Mouse (Mus musculus) left cerebral cortex, postnatal 10 days (tissue): ENCODE results near the gene S1pr3. TPM values are rescaled to one million over a fixed set of nuclear protein-coding genes. Genes with fewer than 3 reads are reported as not detected.

Experiments
- DNase-seq, 2 experiments: peaks; one replicate each; pipeline ENCODE4 v3.0.0; 2021 to 2022; ENCODE audit warnings: low spot score in 2 of 2, mixed read lengths in 1 of 2; ENCODE audit errors: extremely low spot score in 1 of 2
- intact Hi-C: fragments of 180-260 bp; cut with DNase I; formaldehyde crosslinking; loops from one replicate; pipeline ENCODE4 v1.15.1; 2025
- total RNA-seq, 2 experiments: library from RNA; stranded (reverse); gene quantifications; 2 replicates each; pipeline ENCODE4 v1.2.3; 2021

Gene S1pr3
- total RNA-seq, 2 experiments from 2014 or later, result 7.3 to 7.9 TPM

GRCm38 (mm10) chr13:51425662-51426443 is 17.4 kb downstream of the S1pr3 start:
- no peak for DNase-seq
- intact Hi-C loops, result no loop called here

DNA sequence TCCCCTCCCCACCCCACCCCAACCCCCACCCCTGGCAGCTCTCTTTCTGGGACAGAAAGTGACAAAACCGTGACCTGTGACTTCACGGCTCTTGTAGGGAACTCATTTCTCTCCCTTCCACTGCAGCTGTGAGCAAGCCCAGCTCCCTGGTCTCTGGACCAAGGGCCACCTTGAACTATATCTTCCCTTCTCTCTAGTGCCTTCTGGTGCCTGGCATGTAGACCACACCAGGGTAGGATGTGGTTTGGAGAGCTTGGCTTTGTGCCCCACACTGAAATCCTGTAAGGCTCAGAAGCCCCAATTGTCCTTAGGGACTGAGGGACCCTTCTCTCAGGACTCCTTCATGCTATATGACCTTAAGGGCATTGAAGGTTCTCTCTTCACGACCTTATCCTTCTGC is 24.9 kb downstream of the S1pr3 start:
- intact Hi-C loops, result no loop called here
- no peak for DNase-seq

GRCm38 (mm10) chr13:51434460-51434859 is 26.0 kb downstream of the S1pr3 start:
- DNase-seq, result no peak
- intact Hi-C loops, result no loop called here

DNA sequence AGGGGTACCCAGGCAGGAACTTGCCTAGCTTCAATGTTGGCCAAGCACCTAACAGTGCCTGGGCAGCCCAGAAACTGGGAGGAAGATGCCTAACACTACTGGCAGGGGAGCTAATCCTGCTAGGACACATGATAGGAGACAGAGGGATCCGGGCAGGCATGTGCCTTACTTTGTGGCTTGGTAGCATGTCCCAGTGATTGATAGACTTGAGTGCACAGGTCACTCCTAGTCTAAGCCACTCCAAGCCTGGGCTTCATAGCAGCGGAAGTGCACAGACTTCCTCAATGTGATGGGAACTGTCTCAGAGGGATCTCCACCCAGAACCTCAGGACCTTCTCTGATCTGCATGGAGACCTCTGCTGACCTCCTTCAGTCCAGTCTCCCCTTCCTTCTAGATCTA is 26.7 kb downstream of the S1pr3 start:
- no peak for DNase-seq
- intact Hi-C loops, result loop anchor here (5.0 kb wide), 1 partner anchor 132 kb away; the partner anchor contains the start of gene Shc3

DNA sequence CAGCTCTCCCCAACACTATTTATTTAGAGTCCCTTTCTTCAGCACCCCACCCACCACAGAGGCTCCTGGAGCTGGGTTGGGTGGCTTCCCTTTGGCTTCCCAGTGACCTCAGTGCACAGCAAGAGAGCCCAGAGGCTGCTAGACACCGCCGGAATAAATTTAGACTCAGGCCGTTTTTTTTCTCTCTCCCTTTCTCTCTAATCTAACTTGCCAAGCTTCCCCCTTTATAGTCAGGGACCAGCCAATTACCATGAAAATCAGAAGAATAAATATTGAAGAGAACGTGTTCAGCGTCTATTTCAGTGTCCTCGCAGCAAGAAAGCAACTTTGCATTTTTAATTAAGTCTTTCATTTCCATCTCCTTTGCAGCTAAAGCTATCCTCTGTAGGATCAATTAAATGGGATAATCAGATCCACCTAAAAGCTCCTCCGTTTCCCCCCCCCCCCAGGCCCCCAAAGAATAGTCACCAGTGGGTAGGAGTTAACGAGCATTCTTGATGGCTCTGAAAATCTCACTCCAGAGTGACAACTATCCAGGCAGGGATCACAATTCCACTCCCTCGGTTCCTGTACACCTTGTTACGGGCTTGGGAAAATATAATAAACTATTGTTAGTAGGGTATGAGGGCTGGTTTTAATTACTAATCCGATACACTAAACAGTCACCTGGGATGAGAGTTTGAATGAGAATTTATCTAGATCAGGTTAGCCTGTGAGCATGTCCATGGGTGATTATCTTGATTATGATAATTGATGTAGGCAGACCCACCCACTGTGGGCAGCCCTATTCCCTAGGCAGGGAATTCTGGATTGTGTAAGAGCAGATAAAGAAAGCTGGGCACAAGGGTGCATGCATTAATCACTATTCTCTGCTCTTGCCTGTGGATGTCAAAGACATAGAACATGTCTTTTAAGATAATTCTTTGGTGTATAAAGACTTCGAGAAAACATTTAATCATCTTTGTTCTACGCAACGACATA is 29.0 kb downstream of the S1pr3 start:
- intact Hi-C loops, result loop anchor here (5.0 kb wide), 1 partner anchor 130 kb away; the partner anchor contains the start of gene Shc3
- no peak for DNase-seq

- DNase-seq, result no peak
Observed at GRCm38 (mm10) chr13:51442922-51443321, 34.5 kb downstream of the S1pr3 start.

DNA sequence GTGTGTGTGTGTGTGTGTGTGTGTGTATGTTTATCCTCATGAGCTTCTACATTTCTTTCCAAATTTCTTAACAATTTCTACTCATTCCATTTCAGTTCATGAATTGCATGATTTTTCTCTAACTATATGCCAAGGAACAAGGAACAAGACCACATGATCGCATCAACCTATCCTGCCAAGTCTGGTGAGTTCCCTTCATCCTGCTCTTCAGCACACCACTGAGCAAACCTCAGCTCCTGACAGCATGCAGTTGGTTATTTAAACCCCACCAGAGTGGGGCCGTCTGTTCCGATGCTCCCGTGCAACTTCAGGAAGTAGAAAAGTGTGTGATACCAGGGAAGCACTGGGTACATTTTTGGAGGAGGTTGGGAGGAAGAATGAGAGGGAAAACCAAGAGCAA is 38.1 kb downstream of the S1pr3 start:
- DNase-seq, result no peak

More at GRCm38 (mm10) chr13:51442922-51443321, 34.5 kb downstream of the S1pr3 start:
- intact Hi-C loops, result no loop called here

DNA sequence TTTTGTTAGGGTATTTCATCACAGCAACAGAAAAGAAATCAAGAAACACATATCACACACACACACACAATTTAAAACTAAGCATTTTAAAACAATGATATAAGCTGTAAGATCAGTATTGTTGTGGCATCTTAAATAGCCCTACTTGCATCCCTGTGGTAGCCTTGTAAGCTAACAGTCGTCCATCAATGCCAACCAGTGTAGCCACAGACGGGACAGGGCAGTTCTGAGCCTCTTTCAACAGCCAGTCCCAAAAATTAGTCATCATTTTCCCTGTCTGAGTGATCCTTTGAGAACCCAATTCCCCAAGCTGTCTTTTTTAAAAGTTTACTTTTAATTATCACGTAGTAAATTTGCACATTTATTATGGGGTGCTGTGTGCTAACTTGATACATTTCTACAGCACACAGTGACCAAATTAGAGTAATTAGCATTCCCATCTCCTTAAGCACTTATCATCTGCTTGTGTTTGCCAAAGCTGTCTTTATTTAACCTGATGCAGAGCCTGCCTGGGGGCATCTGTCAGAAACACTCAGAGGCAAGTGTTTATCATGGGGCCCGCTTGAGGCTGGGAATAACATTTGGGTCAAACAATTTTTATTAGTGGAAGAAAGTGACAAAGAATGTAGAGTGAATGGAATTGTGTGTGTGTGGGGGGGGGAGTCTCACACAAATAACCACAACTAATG is 47.9 kb downstream of the S1pr3 start:
- DNase-seq, result no peak
- intact Hi-C loops, result no loop called here

More for the DNA sequence above, 38.1 kb downstream of the S1pr3 start:
- intact Hi-C loops, result no loop called here

DNA sequence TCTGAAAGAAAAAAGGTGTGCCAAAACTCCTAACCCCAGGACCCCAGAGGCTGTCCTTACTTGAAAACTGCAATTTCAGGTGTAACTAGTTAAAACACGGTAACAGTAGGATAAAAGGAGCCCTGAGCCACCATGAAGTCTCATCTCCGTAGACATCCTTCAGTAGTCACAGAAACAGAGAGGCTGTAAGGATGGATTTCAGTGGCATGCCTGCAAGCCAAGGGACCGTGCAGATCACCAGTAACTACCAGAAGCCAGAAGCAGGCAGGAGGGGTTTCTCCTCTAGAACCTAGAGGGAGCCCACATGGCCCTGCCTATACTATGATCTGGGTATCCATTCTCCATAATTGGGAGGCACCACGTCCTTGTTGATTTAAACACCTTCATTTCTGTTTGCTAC is 55.9 kb downstream of the S1pr3 start:
- intact Hi-C loops, result no loop called here
- DNase-seq, result no peak

DNA sequence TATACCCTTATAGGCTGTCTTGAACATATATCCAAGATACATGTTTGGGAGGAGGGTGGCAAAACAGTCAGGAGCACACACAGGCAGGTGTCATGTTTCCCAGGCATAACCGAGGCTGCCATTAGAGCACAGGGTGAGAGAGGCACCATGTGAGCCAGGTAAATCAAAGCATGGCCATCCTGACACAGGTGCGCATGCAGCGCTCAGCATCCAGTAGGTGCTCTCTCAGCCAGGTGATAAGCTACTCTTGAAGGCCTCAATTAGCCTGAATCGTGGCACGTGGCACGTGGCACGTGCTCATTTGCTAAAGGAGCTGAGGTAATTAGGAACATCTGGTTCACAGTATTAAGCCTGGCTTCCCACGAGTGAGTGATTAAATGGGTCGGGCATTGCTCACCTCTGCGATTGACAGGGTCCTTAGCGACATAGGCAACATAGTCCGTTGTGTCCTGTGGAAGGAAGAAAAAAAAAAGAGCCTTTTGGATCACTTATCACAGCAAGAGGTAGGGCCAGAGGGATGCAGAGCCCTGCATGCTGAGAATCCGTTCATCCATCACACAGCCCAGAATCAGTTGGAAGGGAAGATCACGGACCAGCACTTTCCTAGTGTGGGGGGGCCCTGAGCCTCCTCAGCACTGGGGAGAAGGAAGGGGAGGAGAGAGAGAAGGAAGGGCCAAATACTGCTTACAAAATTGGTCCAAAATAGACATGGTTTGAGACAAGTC is 57.8 kb downstream of the S1pr3 start:
- intact Hi-C loops, result no loop called here
- DNase-seq, result no peak

DNA sequence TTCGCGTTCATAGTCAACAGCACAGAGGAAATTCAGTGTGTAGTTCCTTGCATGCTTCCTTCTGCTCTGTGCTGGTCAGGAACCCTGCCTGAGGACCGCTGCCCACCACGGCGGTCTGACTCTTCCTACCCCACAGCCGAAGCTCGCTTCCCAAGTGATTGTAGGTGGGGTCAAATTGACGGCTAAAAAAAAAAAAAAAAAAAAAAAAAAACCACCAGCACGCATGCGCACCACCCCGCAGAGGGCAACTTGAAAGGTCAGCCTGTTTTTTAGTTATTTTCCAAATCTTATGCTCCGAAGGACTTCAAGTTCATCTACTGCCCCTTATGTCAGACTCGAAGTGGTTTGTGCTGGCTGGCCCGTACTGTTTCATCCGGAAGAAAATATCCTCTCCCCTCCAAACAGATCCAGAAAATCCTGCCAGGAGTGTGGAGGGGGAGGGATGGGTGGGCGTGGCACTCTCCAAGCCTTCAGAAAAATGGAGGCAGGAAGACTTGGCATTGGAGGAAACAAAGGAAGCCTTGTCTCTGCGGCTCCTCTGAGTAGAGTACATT is 60.3 kb downstream of the S1pr3 start:
- DNase-seq, result no peak
- intact Hi-C loops, result no loop called here

Other genes starting within 250 kb of the S1pr3 start
- 1 to 10 TPM in 1 of 2 experiments, under 1 TPM in 1; 0.95 to 1.1 TPM for gene Nxnl2, start 237.6 kb upstream of the S1pr3 start, total RNA-seq
- 100 to 1,000 TPM; 189 to 212 TPM for gene Shc3, start 160.8 kb downstream of the S1pr3 start, total RNA-seq
- gene Cks2, start 236.6 kb downstream of the S1pr3 start, total RNA-seq, result 1 to 10 TPM; 4.6 to 6.3 TPM
- 10 to 100 TPM; 16.4 TPM for gene Secisbp2, start 243.1 kb downstream of the S1pr3 start, total RNA-seq